Mouse (Mus musculus): ENCODE data around the gene Thap11. TPM values are rescaled to one million over a fixed set of nuclear protein-coding genes. Genes with fewer than 3 reads are reported as not detected.

Gene Thap11
- polyA plus RNA-seq, 1 experiment, result 41.5 TPM

DNA sequence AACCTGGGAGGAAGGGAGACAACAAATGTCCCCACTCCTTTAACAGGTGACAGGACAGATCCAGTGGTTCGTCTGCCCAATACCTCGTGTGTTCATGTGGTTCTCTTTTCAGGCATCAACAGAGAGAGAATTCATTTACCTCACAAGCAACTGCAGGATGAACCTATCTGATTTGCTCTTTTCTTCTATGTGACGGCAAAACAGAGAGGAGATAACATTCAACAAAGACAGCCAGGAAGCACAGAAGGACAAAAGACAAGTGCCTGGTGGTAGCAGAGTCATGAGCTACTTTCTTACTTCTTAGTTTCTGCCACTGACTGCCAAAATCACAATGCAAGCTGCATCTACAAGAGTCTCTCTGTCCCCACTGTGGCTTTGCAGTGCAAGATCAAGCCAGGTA, 43.4 kb upstream of the Thap11 start:
- H3K36me3 ChIP-seq (ENCODE audit: control insufficient read depth, insufficient read depth, low read length), result no peaks in the 10 kb centered on the region
- 0 out of 2 replicates have a peak overlapping the region, but pooled peaks have one; percentile 12 for H3K27ac ChIP-seq (ENCODE audit: insufficient read depth, low read depth, low read length)
- TF ChIP-seq CTCF (conservative IDR thresholded peaks at IDR 0.05; ENCODE audit: insufficient read depth, insufficient read length, low read depth, low read length) (no peak), POLR2A (IDR thresholded peaks at IDR 0.05; ENCODE audit: low read depth, low read length) (no peak)

GRCm38 (mm10) chr8:105812511-105812910, 42.4 kb upstream of the Thap11 start:
- TF ChIP-seq POLR2A (IDR thresholded peaks at IDR 0.05; ENCODE audit: low read depth, low read length) (no peak), CTCF (conservative IDR thresholded peaks at IDR 0.05; ENCODE audit: insufficient read depth, insufficient read length, low read depth, low read length) (no peak)
- H3K27ac ChIP-seq (ENCODE audit: insufficient read depth, low read depth, low read length), result no peak overlapping the region
- peaks cover 34% of the 10 kb centered on the region for H3K4me1 ChIP-seq (ENCODE audit: control insufficient read depth, insufficient read depth, low read length)
- H3K27me3 ChIP-seq (replicated peaks; ENCODE audit: control insufficient read depth, insufficient read depth, low read length), result no peaks in the 10 kb centered on the region
- no peaks in the 10 kb centered on the region for H3K36me3 ChIP-seq (ENCODE audit: control insufficient read depth, insufficient read depth, low read length)
- peak; percentile 36 for DNase-seq
- H3K4me3 ChIP-seq (ENCODE audit: insufficient read depth, low read depth, low read length), result no peak overlapping the region
- WGBS, result 56% methylated on average over 5 of the region's 5 CpGs

More for the DNA sequence above, 43.4 kb upstream of the Thap11 start:
- DNase-seq, result no peak
- peaks cover 37% of the 10 kb centered on the region for H3K4me1 ChIP-seq (ENCODE audit: control insufficient read depth, insufficient read depth, low read length)
- no peak overlapping the region for H3K4me3 ChIP-seq (ENCODE audit: insufficient read depth, low read depth, low read length)
- H3K27me3 ChIP-seq (replicated peaks; ENCODE audit: control insufficient read depth, insufficient read depth, low read length), result no peaks in the 10 kb centered on the region
- 56% methylated on average over 3 of the region's 3 CpGs for WGBS

- 91% methylated on average over 6 of the region's 6 CpGs for WGBS
- DNase-seq, result no peak
- TF ChIP-seq POLR2A (IDR thresholded peaks at IDR 0.05; ENCODE audit: low read depth, low read length) (no peak), CTCF (conservative IDR thresholded peaks at IDR 0.05; ENCODE audit: insufficient read depth, insufficient read length, low read depth, low read length) (no peak)
- Histone ChIP-seq H3K27me3 (replicated peaks; ENCODE audit: control insufficient read depth, insufficient read depth, low read length) (no peaks in the 10 kb centered on the region), H3K4me3 (ENCODE audit: insufficient read depth, low read depth, low read length) (no peak overlapping the region), H3K4me1 (ENCODE audit: control insufficient read depth, insufficient read depth, low read length) (peaks cover 29% of the 10 kb centered on the region), H3K27ac (ENCODE audit: insufficient read depth, low read depth, low read length) (no peak overlapping the region), H3K36me3 (ENCODE audit: control insufficient read depth, insufficient read depth, low read length) (no peaks in the 10 kb centered on the region)
Measured at GRCm38 (mm10) chr8:105813241-105813640, 41.7 kb upstream of the Thap11 start.

DNA sequence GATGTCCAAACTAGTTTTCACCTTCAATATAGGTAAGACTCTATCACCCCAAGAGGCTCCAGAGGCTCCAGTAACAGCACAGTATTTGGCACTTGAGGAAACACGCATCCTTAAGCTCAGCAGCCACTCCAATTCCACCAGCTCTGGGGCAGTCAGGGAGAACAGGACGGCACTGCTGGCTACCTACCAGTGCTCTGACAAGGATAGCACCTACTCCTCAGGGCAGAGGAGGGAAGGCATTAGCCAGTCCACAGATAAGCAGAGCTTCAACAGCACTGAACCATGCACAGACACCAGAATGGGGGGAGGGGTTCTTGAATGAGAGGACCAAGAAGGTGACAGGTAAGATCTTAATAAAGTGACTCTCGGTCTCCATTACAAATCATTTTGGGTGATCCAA, 35.3 kb upstream of the Thap11 start:
- TF ChIP-seq CTCF (conservative IDR thresholded peaks at IDR 0.05; ENCODE audit: insufficient read depth, insufficient read length, low read depth, low read length), result no peak
- TF ChIP-seq POLR2A (IDR thresholded peaks at IDR 0.05; ENCODE audit: low read depth, low read length), result no peak
- H3K27ac ChIP-seq (ENCODE audit: insufficient read depth, low read depth, low read length), result no peak overlapping the region
- WGBS, result 83% methylated on average over 3 of the region's 3 CpGs

GRCm38 (mm10) chr8:105820925-105821324, 34.0 kb upstream of the Thap11 start:
- no peak for DNase-seq
- Histone ChIP-seq H3K4me3 (ENCODE audit: insufficient read depth, low read depth, low read length) (no peak overlapping the region), H3K36me3 (ENCODE audit: control insufficient read depth, insufficient read depth, low read length) (no peaks in the 10 kb centered on the region), H3K4me1 (ENCODE audit: control insufficient read depth, insufficient read depth, low read length) (peaks cover 5% of the 10 kb centered on the region; the same call in 1 of the 2 replicates), H3K27ac (ENCODE audit: insufficient read depth, low read depth, low read length) (no peak overlapping the region), H3K27me3 (replicated peaks; ENCODE audit: control insufficient read depth, insufficient read depth, low read length) (no peaks in the 10 kb centered on the region)
- WGBS, result 96% methylated on average over 1 of the region's 1 CpGs
- TF ChIP-seq CTCF (conservative IDR thresholded peaks at IDR 0.05; ENCODE audit: insufficient read depth, insufficient read length, low read depth, low read length) (no peak), POLR2A (IDR thresholded peaks at IDR 0.05; ENCODE audit: low read depth, low read length) (no peak)

More for the DNA sequence above, 35.3 kb upstream of the Thap11 start:
- DNase-seq, result no peak
- no peaks in the 10 kb centered on the region for H3K36me3 ChIP-seq (ENCODE audit: control insufficient read depth, insufficient read depth, low read length)
- no peaks in the 10 kb centered on the region for H3K27me3 ChIP-seq (replicated peaks; ENCODE audit: control insufficient read depth, insufficient read depth, low read length)
- no peak overlapping the region for H3K4me3 ChIP-seq (ENCODE audit: insufficient read depth, low read depth, low read length)
- H3K4me1 ChIP-seq (ENCODE audit: control insufficient read depth, insufficient read depth, low read length), result no peaks in the 10 kb centered on the region

GRCm38 (mm10) chr8:105825506-105825905, 29.4 kb upstream of the Thap11 start:
- H3K4me1 ChIP-seq (ENCODE audit: control insufficient read depth, insufficient read depth, low read length), result peaks cover 8% of the 10 kb centered on the region; the same call in 1 of the 2 replicates
- H3K4me3 ChIP-seq (ENCODE audit: insufficient read depth, low read depth, low read length), result no peak overlapping the region
- no peak for DNase-seq
- no peaks in the 10 kb centered on the region for H3K27me3 ChIP-seq (replicated peaks; ENCODE audit: control insufficient read depth, insufficient read depth, low read length)
- no peak overlapping the region for H3K27ac ChIP-seq (ENCODE audit: insufficient read depth, low read depth, low read length)
- H3K36me3 ChIP-seq (ENCODE audit: control insufficient read depth, insufficient read depth, low read length), result no peaks in the 10 kb centered on the region
- 45% methylated on average over 4 of the region's 4 CpGs for WGBS
- TF ChIP-seq POLR2A (IDR thresholded peaks at IDR 0.05; ENCODE audit: low read depth, low read length), result no peak
- no peak for TF ChIP-seq CTCF (conservative IDR thresholded peaks at IDR 0.05; ENCODE audit: insufficient read depth, insufficient read length, low read depth, low read length)

- H3K27me3 ChIP-seq (replicated peaks; ENCODE audit: control insufficient read depth, insufficient read depth, low read length), result no peaks in the 10 kb centered on the region
- peak; percentile 27 for DNase-seq
- H3K4me3 ChIP-seq (ENCODE audit: insufficient read depth, low read depth, low read length), result peak overlapping the region; percentile 90
- peaks cover 8% of the 10 kb centered on the region; the same call in 1 of the 2 replicates for H3K4me1 ChIP-seq (ENCODE audit: control insufficient read depth, insufficient read depth, low read length)
- peak overlapping the region; percentile 55 for H3K27ac ChIP-seq (ENCODE audit: insufficient read depth, low read depth, low read length)
- TF ChIP-seq CTCF (conservative IDR thresholded peaks at IDR 0.05; ENCODE audit: insufficient read depth, insufficient read length, low read depth, low read length) (no peak), POLR2A (IDR thresholded peaks at IDR 0.05; ENCODE audit: low read depth, low read length) (no peak)
- WGBS, result 0% methylated on average over 4 of the region's 4 CpGs
- H3K36me3 ChIP-seq (ENCODE audit: control insufficient read depth, insufficient read depth, low read length), result no peaks in the 10 kb centered on the region
Measured at GRCm38 (mm10) chr8:105826379-105826778, 28.6 kb upstream of the Thap11 start.
